Mouse (Mus musculus) myocyte (in vitro differentiated cells): ENCODE results near the gene 4931429L15Rik. TPM values are rescaled to one million over a fixed set of nuclear protein-coding genes. Genes with fewer than 3 reads are reported as not detected.

Source experiments
- H3K27me3 ChIP-seq: one replicate; pipeline ENCODE4 v1.6.1; 2011; ENCODE audit not compliant: control insufficient read depth, insufficient read depth, insufficient read length
- H3K36me3 ChIP-seq: one replicate; pipeline ENCODE4 v1.6.1; 2011; ENCODE audit not compliant: control insufficient read depth, insufficient read depth
- H3K4me2 ChIP-seq: one replicate; pipeline ENCODE4 v1.6.1; 2011; ENCODE audit warnings: low read depth, control low read depth
- H3K4me3 ChIP-seq: one replicate; pipeline ENCODE4 v1.5.1; 2011; ENCODE audit warnings: mild to moderate bottlenecking, control low read depth, moderate library complexity
- H3K79me2 ChIP-seq: one replicate; pipeline ENCODE4 v1.6.1; 2011; ENCODE audit not compliant: control insufficient read depth, insufficient read depth
- H3ac ChIP-seq: one replicate; pipeline ENCODE4 v1.6.1; 2011; ENCODE audit not compliant: control insufficient read depth, insufficient read length
- CEBPB ChIP-seq: IDR thresholded peaks from 2 replicates; pipeline ENCODE4 v1.6.1; 2011; ENCODE audit warnings: mild to moderate bottlenecking, moderate library complexity; ENCODE audit not compliant: poor library complexity, insufficient read depth, severe bottlenecking
- E2F4 ChIP-seq: IDR thresholded peaks from one replicate; pipeline ENCODE4 v1.6.1; 2011; ENCODE audit warnings: mild to moderate bottlenecking, control low read depth, moderate library complexity; ENCODE audit not compliant: insufficient read depth
- MAX ChIP-seq: IDR thresholded peaks from one replicate; pipeline ENCODE4 v1.6.1; 2011; ENCODE audit warnings: low read depth, mild to moderate bottlenecking, control low read depth
- MYOD1 ChIP-seq, 3 experiments: IDR thresholded peaks; one replicate each; pipeline ENCODE4 v1.6.1; 2011; ENCODE audit warnings: control low read depth in 2 of 3, low read depth in 2 of 3, mild to moderate bottlenecking in 2 of 3, moderate library complexity in 1 of 3; ENCODE audit not compliant: insufficient read length in 2 of 3, control insufficient read depth in 1 of 3
- MYOG ChIP-seq, 3 experiments: IDR thresholded peaks; one replicate each; pipeline ENCODE4 v1.6.1; 2011; ENCODE audit warnings: control low read depth in 2 of 3, low read depth in 2 of 3, mild to moderate bottlenecking in 2 of 3; ENCODE audit not compliant: insufficient read length in 2 of 3, control insufficient read depth in 1 of 3, insufficient read depth in 1 of 3
- POLR2A ChIP-seq: IDR thresholded peaks from one replicate; pipeline ENCODE4 v1.6.1; 2011; ENCODE audit warnings: low read depth, mild to moderate bottlenecking, control low read depth, moderate library complexity; ENCODE audit not compliant: insufficient read length
- POLR2AphosphoS2 ChIP-seq: IDR thresholded peaks from one replicate; pipeline ENCODE4 v1.6.1; 2011; ENCODE audit warnings: low read depth, control low read depth; ENCODE audit not compliant: insufficient read length
- REST ChIP-seq: IDR thresholded peaks from one replicate; pipeline ENCODE4 v1.6.1; 2011; ENCODE audit warnings: mild to moderate bottlenecking, control low read depth, moderate library complexity; ENCODE audit not compliant: insufficient read depth, insufficient read length
- SRF ChIP-seq: IDR thresholded peaks from one replicate; pipeline ENCODE4 v1.6.1; 2011; ENCODE audit warnings: low read depth; ENCODE audit not compliant: control insufficient read depth, insufficient read length
- TCF12 ChIP-seq: IDR thresholded peaks from one replicate; pipeline ENCODE4 v1.6.1; 2011; ENCODE audit warnings: mild to moderate bottlenecking, control low read depth; ENCODE audit not compliant: poor library complexity, insufficient read depth, severe bottlenecking
- TCF3 ChIP-seq: IDR thresholded peaks from one replicate; pipeline ENCODE4 v1.6.1; 2011; ENCODE audit warnings: low read depth, control low read depth; ENCODE audit not compliant: insufficient read length
- USF1 ChIP-seq: IDR thresholded peaks from one replicate; pipeline ENCODE4 v1.6.1; 2011; ENCODE audit warnings: low read depth, mild to moderate bottlenecking, control low read depth, moderate library complexity
- polyA plus RNA-seq: library from polyadenylated mRNA; unstranded; fragments of >200 nt; fragmentation: generic; extraction: Trizol; gene quantifications from one replicate; pipeline ENCODE4 v1.2.1, GENCODE M21; 2012; ENCODE audit warnings: missing spikeins

Gene 4931429L15Rik
- polyA plus RNA-seq, 1 experiment, result not detected

GRCm38 (mm10) chr9:46314507-46314906 lies 5.3 kb downstream of the 4931429L15Rik start:
- no peak overlapping the region for H3K4me2 ChIP-seq
- H3K36me3 ChIP-seq, result no peaks in the 10 kb centered on the region
- H3K79me2 ChIP-seq, result no peaks in the 10 kb centered on the region
- no peak for TF ChIP-seq E2F4
- TF ChIP-seq TCF12, result no peak
- no peak for TF ChIP-seq CEBPB
- no peak for TF ChIP-seq TCF3
- no peak for TF ChIP-seq MYOD1 (IDR thresholded peaks at IDR 0.05; ENCODE audit: control insufficient read depth in 1 of 3, insufficient read length in 2 of 3, low read depth in 2 of 3)
- TF ChIP-seq MAX, result no peak
- no peak for TF ChIP-seq SRF
- no peak for TF ChIP-seq USF1
- no peak for TF ChIP-seq REST
- TF ChIP-seq MYOG (IDR thresholded peaks at IDR 0.05; ENCODE audit: control insufficient read depth in 1 of 3, insufficient read depth in 1 of 3, insufficient read length in 2 of 3, low read depth in 2 of 3), result no peak
- no peak for TF ChIP-seq POLR2A
- TF ChIP-seq POLR2AphosphoS2, result no peak
- peaks cover 33% of the 10 kb centered on the region for H3K27me3 ChIP-seq
- no peak overlapping the region for H3K4me3 ChIP-seq
- H3ac ChIP-seq, result no peak overlapping the region

- Histone ChIP-seq H3K4me2 (no peak overlapping the region), H3K79me2 (no peaks in the 10 kb centered on the region), H3K27me3 (peaks cover 27% of the 10 kb centered on the region), H3ac (no peak overlapping the region), H3K36me3 (no peaks in the 10 kb centered on the region), H3K4me3 (no peak overlapping the region)
- no peak for TF ChIP-seq MYOG (IDR thresholded peaks at IDR 0.05; ENCODE audit: control insufficient read depth in 1 of 3, insufficient read depth in 1 of 3, insufficient read length in 2 of 3, low read depth in 2 of 3)
- TF ChIP-seq USF1, result no peak
- TF ChIP-seq CEBPB, result no peak
- TF ChIP-seq E2F4, result no peak
- no peak for TF ChIP-seq MYOD1 (IDR thresholded peaks at IDR 0.05; ENCODE audit: control insufficient read depth in 1 of 3, insufficient read length in 2 of 3, low read depth in 2 of 3)
- TF ChIP-seq MAX, result no peak
- TF ChIP-seq POLR2A, result no peak
- TF ChIP-seq TCF12, result no peak
- no peak for TF ChIP-seq SRF
- TF ChIP-seq TCF3, result no peak
- no peak for TF ChIP-seq REST
Observed at GRCm38 (mm10) chr9:46309121-46309520, 10.7 kb downstream of the 4931429L15Rik start.

- no peak overlapping the region for H3ac ChIP-seq
- H3K27me3 ChIP-seq, result no peaks in the 10 kb centered on the region
- no peaks in the 10 kb centered on the region for H3K79me2 ChIP-seq
- no peak overlapping the region for H3K4me3 ChIP-seq
- peaks cover 19% of the 10 kb centered on the region for H3K36me3 ChIP-seq
- no peak overlapping the region for H3K4me2 ChIP-seq
- TF ChIP-seq MYOD1 (IDR thresholded peaks at IDR 0.05; ENCODE audit: control insufficient read depth in 1 of 3, insufficient read length in 2 of 3, low read depth in 2 of 3), result no peak
- no peak for TF ChIP-seq REST
Observed at GRCm38 (mm10) chr9:46302142-46302541, 17.6 kb downstream of the 4931429L15Rik start.

GRCm38 (mm10) chr9:46298381-46298780 lies 21.4 kb downstream of the 4931429L15Rik start:
- no peaks in the 10 kb centered on the region for H3K79me2 ChIP-seq
- no peak overlapping the region for H3K4me2 ChIP-seq
- H3ac ChIP-seq, result no peak overlapping the region
- H3K4me3 ChIP-seq, result no peak overlapping the region
- peaks cover 19% of the 10 kb centered on the region for H3K36me3 ChIP-seq
- H3K27me3 ChIP-seq, result no peaks in the 10 kb centered on the region
- TF ChIP-seq USF1, result no peak
- no peak for TF ChIP-seq SRF
- no peak for TF ChIP-seq E2F4

- TF ChIP-seq POLR2A (peak; percentile 84), E2F4 (no peak), POLR2AphosphoS2 (peak; percentile 84), MAX (no peak), MYOD1 (IDR thresholded peaks at IDR 0.05; ENCODE audit: control insufficient read depth in 1 of 3, insufficient read length in 2 of 3, low read depth in 2 of 3) (peak in 1 of 3 experiments; percentile 5)
- Histone ChIP-seq H3K27me3 (no peaks in the 10 kb centered on the region), H3K36me3 (peaks cover 33% of the 10 kb centered on the region), H3K4me3 (peak within 1 kb of the TSS; percentile 59), H3ac (peak within 1 kb of the TSS; percentile 24), H3K4me2 (peak within 1 kb of the TSS; percentile 88), H3K79me2 (peaks cover 14% of the 10 kb centered on the region)
Observed at GRCm38 (mm10) chr9:46282631-46283436, 37.0 kb downstream of the 4931429L15Rik start, which contains the start of gene Bud13. Bud13 (plus strand) TSS chr9:46283008.
